Mouse (Mus musculus) hindbrain, embryonic 10.5 days (tissue): ENCODE measurements around the gene Lrrc4b. TPM values are rescaled to one million over a fixed set of nuclear protein-coding genes. Genes with fewer than 3 reads are reported as not detected.
A peak's percentile ranks its signal among the peaks of the same experiment; 100 is the strongest.

Experiments
- DNase-seq: peaks from one replicate; pipeline ENCODE4 v3.0.0-alpha.2; 2017; ENCODE audit warnings: low spot score
- H3K27ac ChIP-seq: fragments of 300-500 bp; sonication (generic); 2 replicates; pipeline ENCODE4 v1.5.1; 2016; ENCODE audit warnings: mild to moderate bottlenecking, moderate library complexity
- H3K27me3 ChIP-seq: fragments of 300-500 bp; sonication (generic); 2 replicates; pipeline ENCODE4 v1.6.1; 2016; ENCODE audit warnings: mild to moderate bottlenecking; ENCODE audit not compliant: poor library complexity, insufficient read depth, severe bottlenecking
- H3K36me3 ChIP-seq: fragments of 300-500 bp; sonication (generic); 2 replicates; pipeline ENCODE4 v1.6.1; 2016; ENCODE audit warnings: mild to moderate bottlenecking, moderate library complexity
- H3K4me1 ChIP-seq: fragments of 300-500 bp; sonication (generic); replicated peaks from 2 replicates; pipeline ENCODE4 v1.6.1; 2016; ENCODE audit warnings: mild to moderate bottlenecking
- H3K4me3 ChIP-seq: fragments of 300-500 bp; sonication (generic); 2 replicates; pipeline ENCODE4 v1.5.1; 2016; ENCODE audit warnings: mild to moderate bottlenecking, moderate library complexity
- H3K9me3 ChIP-seq: fragments of 300-500 bp; sonication (generic); 2 replicates; pipeline ENCODE4 v1.6.1; 2016; ENCODE audit warnings: mild to moderate bottlenecking, moderate library complexity
- WGBS: fragments of 180-500 bp; shearing (Covaris S2); methylation state at CpG from one replicate; pipeline ENCODE4 v1.1.7; 2016; 5-methylcytosine and 5-hydroxymethylcytosine counted together
- polyA plus RNA-seq: library from polyadenylated mRNA; unstranded; fragments of >200 nt; fragmentation: Nextera tagmentation; extraction: Ambion mirVana; gene quantifications from 2 replicates; pipeline ENCODE4 v1.2.1, GENCODE M21; 2016

Gene Lrrc4b
- polyA plus RNA-seq, 1 experiment from 2014 or later = 4.4 TPM

DNA sequence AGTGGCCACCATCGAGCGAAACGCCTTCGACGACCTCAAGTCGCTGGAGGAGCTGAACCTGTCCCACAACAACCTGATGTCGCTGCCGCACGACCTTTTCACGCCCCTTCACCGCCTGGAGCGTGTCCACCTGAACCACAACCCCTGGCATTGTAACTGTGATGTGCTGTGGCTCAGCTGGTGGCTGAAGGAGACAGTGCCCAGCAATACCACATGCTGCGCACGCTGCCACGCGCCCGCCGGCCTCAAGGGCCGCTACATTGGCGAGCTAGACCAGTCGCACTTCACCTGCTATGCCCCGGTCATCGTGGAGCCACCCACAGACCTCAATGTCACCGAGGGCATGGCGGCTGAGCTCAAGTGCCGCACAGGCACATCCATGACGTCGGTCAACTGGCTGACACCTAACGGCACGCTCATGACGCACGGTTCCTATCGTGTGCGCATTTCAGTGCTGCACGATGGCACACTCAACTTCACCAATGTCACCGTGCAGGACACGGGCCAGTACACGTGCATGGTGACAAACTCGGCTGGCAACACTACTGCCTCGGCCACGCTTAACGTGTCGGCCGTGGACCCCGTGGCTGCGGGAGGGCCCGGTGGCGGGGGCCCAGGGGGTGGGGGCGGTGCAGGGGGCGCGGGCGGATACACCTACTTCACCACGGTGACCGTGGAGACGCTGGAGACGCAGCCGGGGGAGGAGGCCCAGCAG is 32.8 kb downstream of the Lrrc4b start:
- H3K9me3 ChIP-seq = no peaks in the 10 kb centered on the region
- H3K4me3 ChIP-seq = peak overlapping the region; percentile 38; the same call in 1 of the 2 replicates
- no peak for DNase-seq
- peaks cover 46% of the 10 kb centered on the region for H3K4me1 ChIP-seq
- peaks cover 76% of the 10 kb centered on the region for H3K36me3 ChIP-seq
- peaks cover 59% of the 10 kb centered on the region for H3K27me3 ChIP-seq
- H3K27ac ChIP-seq = no peak overlapping the region
- 67% methylated on average over 57 of the region's 57 CpGs for WGBS

DNA sequence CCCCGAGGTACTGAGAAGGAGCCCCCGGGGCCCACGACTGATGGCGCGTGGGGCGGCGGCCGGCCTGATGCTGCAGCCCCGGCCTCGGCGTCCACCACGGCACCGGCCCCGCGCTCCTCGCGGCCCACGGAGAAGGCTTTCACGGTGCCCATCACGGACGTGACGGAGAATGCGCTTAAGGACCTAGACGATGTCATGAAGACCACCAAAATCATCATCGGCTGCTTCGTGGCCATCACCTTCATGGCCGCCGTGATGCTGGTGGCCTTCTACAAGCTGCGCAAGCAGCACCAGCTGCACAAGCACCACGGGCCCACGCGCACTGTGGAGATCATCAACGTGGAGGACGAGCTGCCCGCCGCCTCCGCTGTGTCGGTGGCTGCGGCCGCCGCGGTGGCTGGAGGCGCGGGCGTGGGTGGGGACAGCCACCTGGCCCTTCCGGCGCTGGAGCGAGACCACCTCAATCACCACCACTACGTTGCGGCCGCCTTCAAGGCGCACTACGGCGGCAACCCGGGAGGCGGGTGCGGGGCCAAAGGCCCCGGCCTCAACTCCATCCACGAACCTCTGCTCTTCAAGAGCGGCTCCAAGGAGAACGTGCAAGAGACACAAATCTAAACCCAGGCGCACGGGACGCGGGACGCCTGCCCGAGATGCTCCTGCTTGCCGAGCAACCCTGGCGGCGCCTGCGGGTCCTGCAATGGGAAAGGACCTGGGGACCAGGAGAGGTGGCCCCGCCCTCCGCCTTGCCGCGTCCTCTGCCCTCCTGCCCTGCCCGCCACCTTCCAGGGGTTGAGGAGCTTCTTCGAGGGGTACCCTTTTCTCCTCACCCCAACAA is 33.6 kb downstream of the Lrrc4b start:
- Histone ChIP-seq H3K27me3 (peaks cover 59% of the 10 kb centered on the region), H3K27ac (0 out of 2 replicates have a peak overlapping the region, but pooled peaks have one; percentile 46), H3K4me1 (peaks cover 54% of the 10 kb centered on the region), H3K36me3 (peaks cover 68% of the 10 kb centered on the region), H3K4me3 (peak overlapping the region; percentile 38), H3K9me3 (no peaks in the 10 kb centered on the region)
- WGBS = 24% methylated on average over 77 of the region's 77 CpGs
- DNase-seq = peak; percentile 77

DNA sequence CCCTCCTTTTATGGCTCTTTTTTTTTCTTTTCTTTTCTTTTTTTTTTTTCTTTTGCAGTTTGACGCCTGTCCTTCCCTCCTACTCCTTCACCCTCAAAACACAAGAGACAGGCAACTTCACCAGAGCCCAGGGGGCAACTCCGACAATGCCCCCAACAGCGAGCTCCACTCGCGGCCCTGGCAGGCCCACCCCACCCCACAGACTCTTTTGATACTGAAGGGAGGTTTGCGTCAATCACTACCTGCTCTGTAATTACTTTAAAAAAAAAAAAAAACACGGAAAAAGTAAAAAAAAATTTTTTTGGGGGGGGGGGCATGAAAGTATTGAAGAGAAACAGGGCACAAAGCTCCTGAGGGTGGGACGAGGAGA is 34.2 kb downstream of the Lrrc4b start:
- no peak overlapping the region for H3K27ac ChIP-seq
- peaks cover 56% of the 10 kb centered on the region for H3K4me1 ChIP-seq
- H3K27me3 ChIP-seq = peaks cover 59% of the 10 kb centered on the region
- peak overlapping the region; percentile 38; the same call in 1 of the 2 replicates for H3K4me3 ChIP-seq
- no peaks in the 10 kb centered on the region for H3K9me3 ChIP-seq
- peaks cover 62% of the 10 kb centered on the region for H3K36me3 ChIP-seq
- 36% methylated on average over 8 of the region's 8 CpGs for WGBS
- no peak for DNase-seq

DNA sequence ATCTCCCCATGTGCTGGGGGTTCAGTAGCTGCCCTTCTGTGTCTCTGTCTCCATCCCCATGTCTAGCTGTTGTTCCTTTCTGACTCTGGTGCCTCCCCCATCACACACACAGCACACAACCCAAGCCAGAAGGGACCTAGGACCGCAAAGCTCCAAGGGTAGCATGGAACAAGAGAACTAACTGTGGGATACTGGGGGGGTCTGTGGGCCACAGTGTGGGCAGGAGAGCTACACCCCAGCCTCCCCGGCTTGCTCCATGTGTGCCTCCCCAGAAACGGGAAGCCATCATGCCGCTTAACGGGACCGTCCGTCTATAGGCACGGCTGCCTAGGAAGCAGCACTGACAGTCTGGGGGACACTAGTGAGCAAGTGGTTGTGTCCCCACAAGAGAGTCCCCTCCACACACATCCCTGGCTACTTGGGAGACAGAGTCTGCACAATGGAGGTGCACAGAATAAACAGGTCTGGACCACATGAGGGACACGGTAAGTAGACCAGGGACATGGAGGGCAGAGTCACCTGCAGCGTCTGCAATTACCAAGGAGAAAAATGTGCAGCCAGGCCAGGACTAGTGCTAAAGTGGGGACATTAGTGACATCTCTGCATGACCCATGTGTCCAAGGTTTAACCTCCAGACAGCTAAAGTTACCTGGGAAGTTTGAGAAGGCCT is 34.9 kb downstream of the Lrrc4b start:
- Histone ChIP-seq H3K36me3 (peaks cover 56% of the 10 kb centered on the region), H3K4me1 (peaks cover 63% of the 10 kb centered on the region), H3K27ac (no peak overlapping the region), H3K27me3 (peaks cover 58% of the 10 kb centered on the region), H3K4me3 (no peak overlapping the region), H3K9me3 (no peaks in the 10 kb centered on the region)
- no peak for DNase-seq
- WGBS = 92% methylated on average over 10 of the region's 10 CpGs

DNA sequence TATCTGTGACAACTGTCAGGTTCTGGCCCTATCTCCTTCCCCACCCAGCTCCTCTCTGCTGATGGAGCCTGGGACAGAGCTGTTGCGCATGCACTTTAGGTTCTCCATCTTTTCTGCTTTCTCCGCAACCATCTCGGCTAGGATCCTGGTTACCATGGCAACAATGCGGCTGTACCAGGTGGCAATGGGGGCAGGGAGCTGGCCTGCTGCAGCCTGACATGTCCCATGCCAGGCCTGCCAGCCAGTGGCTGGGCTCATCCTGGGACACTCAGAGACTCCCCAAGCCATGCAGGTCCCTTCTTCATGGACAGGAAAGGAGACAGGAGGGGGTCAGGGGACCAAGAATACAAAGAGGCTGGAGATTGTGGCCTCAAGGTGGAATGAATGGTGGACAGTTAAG is 35.7 kb downstream of the Lrrc4b start:
- peaks cover 51% of the 10 kb centered on the region for H3K27me3 ChIP-seq
- no peak overlapping the region for H3K27ac ChIP-seq
- H3K9me3 ChIP-seq = no peaks in the 10 kb centered on the region
- no peak overlapping the region for H3K4me3 ChIP-seq
- peaks cover 48% of the 10 kb centered on the region for H3K36me3 ChIP-seq
- peaks cover 71% of the 10 kb centered on the region for H3K4me1 ChIP-seq
- no peak for DNase-seq
- WGBS = 32% methylated on average over 4 of the region's 4 CpGs

DNA sequence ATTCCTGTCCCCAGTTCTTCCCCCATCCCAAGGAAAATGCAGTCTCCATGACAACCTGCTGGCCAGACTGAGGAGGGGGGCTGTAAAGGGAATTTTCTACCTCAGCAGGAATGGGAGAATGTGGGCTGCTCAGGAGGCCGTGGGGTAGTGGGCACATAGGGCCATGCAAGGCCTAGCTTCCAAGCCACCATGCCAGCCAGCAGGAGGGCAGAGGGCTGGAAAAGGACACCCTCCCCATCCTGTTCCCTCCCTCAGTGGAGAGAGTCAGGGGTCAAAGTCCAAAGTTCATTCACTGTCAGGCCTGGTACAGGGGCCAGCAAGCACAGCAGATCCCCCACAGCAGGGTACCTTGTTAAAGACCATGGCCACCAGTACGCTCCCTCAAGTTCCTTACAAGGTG is 36.3 kb downstream of the Lrrc4b start, which contains the start of gene Aspdh:
Aspdh (plus strand) TSS at position 281 of the 400 bp plus-strand sequence.
- peak within 1 kb of the TSS; percentile 13 for H3K27ac ChIP-seq
- H3K27me3 ChIP-seq = peaks cover 45% of the 10 kb centered on the region
- 43% methylated on average over 2 of the region's 2 CpGs for WGBS
- peaks cover 77% of the 10 kb centered on the region for H3K4me1 ChIP-seq
- peaks cover 42% of the 10 kb centered on the region for H3K36me3 ChIP-seq
- no peaks in the 10 kb centered on the region for H3K9me3 ChIP-seq
- DNase-seq = no peak
- H3K4me3 ChIP-seq = no peak within 1 kb of the TSS

DNA sequence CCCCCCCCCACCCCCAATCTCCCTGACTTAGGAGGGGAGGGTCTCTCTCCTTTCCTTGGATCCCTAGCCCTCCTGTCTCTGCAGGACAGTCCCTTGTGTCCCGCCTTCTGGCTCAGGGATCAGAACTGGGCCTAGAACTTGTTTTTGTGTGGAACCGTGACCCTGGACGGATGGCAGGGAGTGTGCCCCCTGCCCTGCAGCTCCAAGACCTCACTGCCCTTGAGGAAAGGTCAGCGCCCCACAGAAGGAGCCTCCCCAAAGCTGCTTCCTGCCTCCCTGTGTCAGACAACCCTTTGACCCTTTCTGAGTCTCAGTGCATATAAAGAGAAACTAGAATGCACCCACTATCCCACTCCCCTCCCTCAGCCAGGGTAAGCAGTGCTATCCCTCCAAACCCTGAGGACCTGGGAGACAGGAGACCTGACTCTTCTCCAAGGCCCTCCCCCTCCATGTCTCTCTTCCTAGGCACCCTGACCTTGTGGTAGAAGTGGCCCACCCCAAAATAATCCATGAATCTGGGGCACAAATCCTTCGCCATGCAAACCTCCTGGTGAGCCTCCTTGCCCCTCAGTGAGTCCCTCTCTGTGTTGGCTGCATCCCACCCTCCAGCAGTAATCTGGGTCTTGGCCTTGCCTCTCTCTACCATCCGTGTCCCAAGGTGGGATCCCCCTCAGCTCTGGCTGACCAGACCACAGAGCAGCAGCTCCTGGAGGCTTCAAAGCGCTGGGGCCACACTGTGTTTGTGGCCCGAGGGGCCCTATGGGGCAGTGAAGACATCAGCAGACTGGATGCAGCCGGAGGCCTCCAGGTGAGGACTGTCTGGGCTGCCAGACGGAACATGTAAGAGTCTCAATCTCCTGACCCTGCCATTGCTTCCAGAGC is 37.4 kb downstream of the Lrrc4b start:
- Histone ChIP-seq H3K27me3 (peaks cover 33% of the 10 kb centered on the region), H3K27ac (peak overlapping the region; percentile 91), H3K4me1 (peaks cover 88% of the 10 kb centered on the region), H3K9me3 (no peaks in the 10 kb centered on the region), H3K36me3 (peaks cover 34% of the 10 kb centered on the region), H3K4me3 (no peak overlapping the region; the same call in 1 of the 2 replicates)
- no peak for DNase-seq
- WGBS = 81% methylated on average over 10 of the region's 10 CpGs

DNA sequence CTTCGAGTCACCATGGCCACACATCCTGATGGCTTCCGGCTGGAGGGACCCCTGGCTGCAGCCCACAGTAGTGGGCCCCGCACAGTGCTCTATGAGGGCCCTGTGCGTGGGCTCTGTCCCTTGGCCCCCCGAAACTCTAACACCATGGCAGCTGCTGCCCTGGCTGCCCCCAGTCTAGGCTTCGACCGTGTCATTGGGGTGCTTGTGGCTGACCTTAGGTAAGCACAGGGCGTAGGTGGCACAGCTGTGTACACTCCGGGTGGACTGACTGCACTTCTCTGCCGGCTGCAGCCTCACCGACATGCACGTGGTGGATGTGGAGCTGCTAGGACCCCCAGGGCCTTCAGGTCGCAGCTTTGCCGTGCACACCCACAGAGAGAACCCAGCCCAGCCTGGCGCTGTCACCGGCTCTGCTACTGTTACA is 38.1 kb downstream of the Lrrc4b start:
- DNase-seq = no peak
- peak overlapping the region; percentile 91 for H3K27ac ChIP-seq
- WGBS = 82% methylated on average over 16 of the region's 16 CpGs

DNA sequence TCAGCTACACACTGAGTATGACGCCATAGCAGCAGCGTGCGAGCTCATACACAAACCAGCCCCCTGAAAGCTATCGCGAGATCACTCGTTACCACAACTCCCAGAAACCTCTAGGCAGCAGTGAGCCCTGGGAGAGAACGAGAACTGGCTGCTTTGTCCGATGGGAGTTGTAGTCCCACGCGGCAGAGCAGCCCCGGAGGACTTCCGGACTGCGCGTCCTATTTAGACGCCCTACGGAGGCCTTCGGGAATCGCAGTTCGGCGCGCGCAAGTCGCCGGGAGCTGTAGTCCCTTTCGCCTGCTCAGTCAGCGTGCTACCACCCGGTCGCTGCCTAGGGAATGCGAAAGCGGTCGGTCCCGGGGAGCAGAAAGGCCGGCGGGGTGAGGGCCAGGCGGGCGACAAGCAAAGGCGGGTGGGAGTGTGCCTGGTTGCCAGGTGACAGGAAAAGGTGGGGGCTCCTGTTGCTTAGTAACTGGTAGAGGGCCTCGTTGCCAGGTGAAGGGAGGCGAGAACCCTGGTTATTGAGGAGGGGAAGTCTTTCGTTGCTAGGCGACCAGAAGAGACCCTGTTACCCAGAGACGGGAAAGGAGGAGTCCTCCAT is 39.1 kb downstream of the Lrrc4b start, which contains the start of gene Josd2:
Josd2 (plus strand) TSS at position 170 of the 601 bp plus-strand sequence.
- WGBS = under 1% methylated on average over 42 of the region's 42 CpGs
- Histone ChIP-seq H3K9me3 (no peaks in the 10 kb centered on the region), H3K27me3 (peaks cover 17% of the 10 kb centered on the region), H3K27ac (peak within 1 kb of the TSS; percentile 91), H3K36me3 (peaks cover 17% of the 10 kb centered on the region), H3K4me1 (peaks cover 89% of the 10 kb centered on the region), H3K4me3 (peak within 1 kb of the TSS; percentile 68)
- peak; percentile 95 for DNase-seq

More for the DNA sequence above, 38.1 kb downstream of the Lrrc4b start:
- peaks cover 27% of the 10 kb centered on the region for H3K27me3 ChIP-seq
- peaks cover 88% of the 10 kb centered on the region for H3K4me1 ChIP-seq
- H3K4me3 ChIP-seq = peak overlapping the region; percentile 68; the same call in 1 of the 2 replicates
- peaks cover 27% of the 10 kb centered on the region for H3K36me3 ChIP-seq
- H3K9me3 ChIP-seq = no peaks in the 10 kb centered on the region

DNA sequence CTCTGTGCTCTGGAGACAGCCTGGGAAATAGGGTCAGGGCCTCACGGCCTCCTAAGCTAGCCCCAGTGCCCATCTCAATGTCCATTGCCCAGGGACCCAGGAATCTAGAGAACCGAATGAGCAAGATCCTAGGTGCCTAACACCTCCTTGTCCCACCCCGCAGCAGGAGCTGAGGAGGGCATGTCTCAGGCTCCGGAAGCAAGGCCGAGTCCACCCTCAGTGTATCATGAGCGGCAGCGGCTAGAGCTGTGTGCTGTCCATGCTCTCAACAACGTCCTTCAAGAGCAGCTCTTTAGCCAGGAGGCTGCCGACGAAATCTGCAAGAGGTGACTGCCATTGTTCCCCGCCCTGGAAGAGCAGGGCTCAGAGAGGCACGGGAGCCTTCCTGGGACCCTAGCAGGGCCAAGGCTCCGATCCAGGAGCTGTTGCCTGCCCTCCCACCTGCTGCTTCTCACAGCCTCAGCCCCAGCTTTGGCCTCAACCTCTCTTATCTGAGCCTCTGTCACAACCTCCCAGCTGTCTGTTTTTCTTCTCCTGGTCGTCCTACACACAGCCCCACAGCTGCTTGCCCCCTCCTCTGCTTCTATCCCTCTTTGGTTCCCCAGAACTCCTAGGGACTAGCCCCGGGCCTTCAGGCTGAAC is 39.9 kb downstream of the Lrrc4b start:
- no peak for DNase-seq
- Histone ChIP-seq H3K27me3 (peaks cover 14% of the 10 kb centered on the region), H3K4me1 (peaks cover 93% of the 10 kb centered on the region), H3K27ac (peak overlapping the region; percentile 91), H3K36me3 (peaks cover 9% of the 10 kb centered on the region; the same call in 1 of the 2 replicates), H3K4me3 (peak overlapping the region; percentile 68), H3K9me3 (no peaks in the 10 kb centered on the region)
- 67% methylated on average over 15 of the region's 15 CpGs for WGBS
